Mouse (Mus musculus): Measurements from ENCODE around the gene Bhlhe40. TPM values are rescaled to one million over a fixed set of nuclear protein-coding genes. Genes with fewer than 3 reads are reported as not detected.

Bhlhe40 gene
- 22.4 and 23.8 TPM in 2 replicates for polyA plus RNA-seq (2016; fragmentation: Nextera tagmentation; extraction: Ambion mirVana)

GRCm38 (mm10) chr6:108660206-108660877 is at the start of gene Bhlhe40:
Gene Bhlhe40 (plus strand): TSS chr6:108660629.
- H3K4me3 ChIP-seq: peak within 1 kb of the TSS; percentile 58
- peak within 1 kb of the TSS; percentile 80 for H3K4me2 ChIP-seq
- WGBS: 0% methylated on average over 31 of the region's 43 CpGs
- no peaks in the 10 kb centered on the region for H3K9me3 ChIP-seq (replicated peaks)
- H3K36me3 ChIP-seq: peaks cover 11% of the 10 kb centered on the region
- H3K27me3 ChIP-seq (replicated peaks): no peaks in the 10 kb centered on the region
- peaks cover 32% of the 10 kb centered on the region for H3K4me1 ChIP-seq (replicated peaks)
- H3K9ac ChIP-seq: peak within 1 kb of the TSS; percentile 74
- peak; percentile 84 for ATAC-seq (ENCODE audit: insufficient number of reproducible peaks, low FRiP score)
- H3K27ac ChIP-seq (ENCODE audit: poor library complexity, severe bottlenecking): peak within 1 kb of the TSS; percentile 100

- H3K4me1 ChIP-seq (replicated peaks): peaks cover 13% of the 10 kb centered on the region; the same call in 1 of the 2 replicates
- H3K9ac ChIP-seq: no peak overlapping the region
- H3K27ac ChIP-seq (ENCODE audit: poor library complexity, severe bottlenecking): no peak overlapping the region
- no peaks in the 10 kb centered on the region for H3K9me3 ChIP-seq (replicated peaks)
- H3K27me3 ChIP-seq (replicated peaks): no peaks in the 10 kb centered on the region
- 69% methylated on average over 3 of the region's 3 CpGs for WGBS
- H3K36me3 ChIP-seq: no peaks in the 10 kb centered on the region
- H3K4me2 ChIP-seq: no peak overlapping the region
- no peak overlapping the region for H3K4me3 ChIP-seq
- no peak for ATAC-seq (ENCODE audit: insufficient number of reproducible peaks, low FRiP score)
These were observed 48.8 kb upstream of the Bhlhe40 start for GRCm38 (mm10) chr6:108611663-108612062.

- Histone ChIP-seq H3K4me1 (replicated peaks) (no peaks in the 10 kb centered on the region), H3K9ac (no peak overlapping the region), H3K4me2 (no peak overlapping the region), H3K4me3 (no peak overlapping the region), H3K27me3 (replicated peaks) (no peaks in the 10 kb centered on the region), H3K27ac (ENCODE audit: poor library complexity, severe bottlenecking) (no peak overlapping the region), H3K36me3 (no peaks in the 10 kb centered on the region), H3K9me3 (replicated peaks) (no peaks in the 10 kb centered on the region)
- 83% methylated on average over 10 of the region's 10 CpGs for WGBS
- no peak for ATAC-seq (ENCODE audit: insufficient number of reproducible peaks, low FRiP score)
These were observed 42.4 kb upstream of the Bhlhe40 start for GRCm38 (mm10) chr6:108618025-108618424.

- Histone ChIP-seq H3K4me3 (no peak overlapping the region), H3K27ac (ENCODE audit: poor library complexity, severe bottlenecking) (no peak overlapping the region), H3K9ac (no peak overlapping the region), H3K4me2 (no peak overlapping the region), H3K4me1 (replicated peaks) (no peaks in the 10 kb centered on the region), H3K27me3 (replicated peaks) (no peaks in the 10 kb centered on the region), H3K9me3 (replicated peaks) (no peaks in the 10 kb centered on the region), H3K36me3 (no peaks in the 10 kb centered on the region)
- 84% methylated on average over 4 of the region's 4 CpGs for WGBS
- no peak for ATAC-seq (ENCODE audit: insufficient number of reproducible peaks, low FRiP score)
These were observed 37.3 kb upstream of the Bhlhe40 start for GRCm38 (mm10) chr6:108623028-108623565.

GRCm38 (mm10) chr6:108624915-108625314 is 35.5 kb upstream of the Bhlhe40 start:
- H3K4me3 ChIP-seq: no peak overlapping the region
- H3K36me3 ChIP-seq: no peaks in the 10 kb centered on the region
- no peak overlapping the region for H3K27ac ChIP-seq (ENCODE audit: poor library complexity, severe bottlenecking)
- H3K9ac ChIP-seq: no peak overlapping the region
- no peaks in the 10 kb centered on the region for H3K27me3 ChIP-seq (replicated peaks)
- no peak for ATAC-seq (ENCODE audit: insufficient number of reproducible peaks, low FRiP score)
- no peaks in the 10 kb centered on the region for H3K4me1 ChIP-seq (replicated peaks)
- 79% methylated on average over 4 of the region's 4 CpGs for WGBS
- peaks cover 9% of the 10 kb centered on the region for H3K9me3 ChIP-seq (replicated peaks)
- H3K4me2 ChIP-seq: no peak overlapping the region

GRCm38 (mm10) chr6:108630701-108631100 is 29.7 kb upstream of the Bhlhe40 start:
- H3K9ac ChIP-seq: no peak overlapping the region
- no peak overlapping the region for H3K27ac ChIP-seq (ENCODE audit: poor library complexity, severe bottlenecking)
- peaks cover 11% of the 10 kb centered on the region for H3K9me3 ChIP-seq (replicated peaks)
- no peak for ATAC-seq (ENCODE audit: insufficient number of reproducible peaks, low FRiP score)
- H3K4me3 ChIP-seq: no peak overlapping the region
- no peaks in the 10 kb centered on the region for H3K27me3 ChIP-seq (replicated peaks)
- H3K36me3 ChIP-seq: no peaks in the 10 kb centered on the region
- H3K4me2 ChIP-seq: no peak overlapping the region
- H3K4me1 ChIP-seq (replicated peaks): no peaks in the 10 kb centered on the region

GRCm38 (mm10) chr6:108638157-108638833 is 22.1 kb upstream of the Bhlhe40 start:
- ATAC-seq (ENCODE audit: insufficient number of reproducible peaks, low FRiP score): no peak
- Histone ChIP-seq H3K36me3 (no peaks in the 10 kb centered on the region), H3K4me3 (no peak overlapping the region), H3K4me2 (no peak overlapping the region), H3K9ac (no peak overlapping the region), H3K27ac (ENCODE audit: poor library complexity, severe bottlenecking) (no peak overlapping the region), H3K4me1 (replicated peaks) (no peaks in the 10 kb centered on the region; the same call in 1 of the 2 replicates), H3K27me3 (replicated peaks) (no peaks in the 10 kb centered on the region), H3K9me3 (replicated peaks) (no peaks in the 10 kb centered on the region)
- WGBS: 86% methylated on average over 6 of the region's 6 CpGs

- ATAC-seq (ENCODE audit: insufficient number of reproducible peaks, low FRiP score): no peak
- Histone ChIP-seq H3K9ac (no peak overlapping the region), H3K9me3 (replicated peaks) (no peaks in the 10 kb centered on the region), H3K4me1 (replicated peaks) (no peaks in the 10 kb centered on the region; the same call in 1 of the 2 replicates), H3K4me3 (no peak overlapping the region), H3K4me2 (no peak overlapping the region), H3K36me3 (no peaks in the 10 kb centered on the region), H3K27ac (ENCODE audit: poor library complexity, severe bottlenecking) (no peak overlapping the region), H3K27me3 (replicated peaks) (no peaks in the 10 kb centered on the region)
- WGBS: 42% methylated on average over 7 of the region's 7 CpGs
These were observed 18.4 kb upstream of the Bhlhe40 start for GRCm38 (mm10) chr6:108642020-108642419.

- no peak overlapping the region for H3K4me2 ChIP-seq
- no peaks in the 10 kb centered on the region for H3K27me3 ChIP-seq (replicated peaks)
- WGBS: 74% methylated on average over 6 of the region's 6 CpGs
- no peak overlapping the region for H3K4me3 ChIP-seq
- H3K36me3 ChIP-seq: no peaks in the 10 kb centered on the region
- H3K4me1 ChIP-seq (replicated peaks): no peaks in the 10 kb centered on the region; the same call in 1 of the 2 replicates
- ATAC-seq (ENCODE audit: insufficient number of reproducible peaks, low FRiP score): no peak
- H3K27ac ChIP-seq (ENCODE audit: poor library complexity, severe bottlenecking): no peak overlapping the region
- H3K9me3 ChIP-seq (replicated peaks): no peaks in the 10 kb centered on the region
- no peak overlapping the region for H3K9ac ChIP-seq
These were observed 17.4 kb upstream of the Bhlhe40 start for GRCm38 (mm10) chr6:108643035-108643434.

GRCm38 (mm10) chr6:108644311-108644710 is 16.1 kb upstream of the Bhlhe40 start:
- no peaks in the 10 kb centered on the region for H3K36me3 ChIP-seq
- no peaks in the 10 kb centered on the region for H3K4me1 ChIP-seq (replicated peaks)
- no peak overlapping the region for H3K27ac ChIP-seq (ENCODE audit: poor library complexity, severe bottlenecking)
- no peaks in the 10 kb centered on the region; the same call in 1 of the 2 replicates for H3K9me3 ChIP-seq (replicated peaks)
- no peaks in the 10 kb centered on the region for H3K27me3 ChIP-seq (replicated peaks)
- H3K4me3 ChIP-seq: no peak overlapping the region
- 57% methylated on average over 5 of the region's 5 CpGs for WGBS
- ATAC-seq (ENCODE audit: insufficient number of reproducible peaks, low FRiP score): no peak
- no peak overlapping the region for H3K9ac ChIP-seq
- H3K4me2 ChIP-seq: no peak overlapping the region

- no peak overlapping the region for H3K9ac ChIP-seq
- ATAC-seq (ENCODE audit: insufficient number of reproducible peaks, low FRiP score): no peak
- H3K27ac ChIP-seq (ENCODE audit: poor library complexity, severe bottlenecking): no peak overlapping the region
- H3K9me3 ChIP-seq (replicated peaks): no peaks in the 10 kb centered on the region; the same call in 1 of the 2 replicates
- H3K27me3 ChIP-seq (replicated peaks): no peaks in the 10 kb centered on the region
- H3K4me1 ChIP-seq (replicated peaks): no peaks in the 10 kb centered on the region
- no peak overlapping the region for H3K4me2 ChIP-seq
- H3K36me3 ChIP-seq: no peaks in the 10 kb centered on the region
- 47% methylated on average over 3 of the region's 3 CpGs for WGBS
- H3K4me3 ChIP-seq: no peak overlapping the region
These were observed 13.3 kb upstream of the Bhlhe40 start for GRCm38 (mm10) chr6:108647094-108647493.

Data from heart, embryonic 12.5 days (tissue).